ENCODE assay signal across 8 mouse cellular contexts in genomic region chr6:136875670-136876069, GRCm38 (mm10). TPM values are rescaled to one million over a fixed set of nuclear protein-coding genes. Genes with fewer than 3 reads are reported as not detected.
A peak's percentile ranks its signal among the peaks of the same experiment; 100 is the strongest.
DNase-seq lines count a peak whose midpoint lies in the region; ATAC-seq and TF ChIP-seq lines count a peak whose summit lies in the region.

Gene Mgp, minus strand, starts transcription at chr6:136875823.

- intact Hi-C loops in left cerebral cortex, postnatal 10 days (cut with DNase I), result no loop called here

- no peak for TF ChIP-seq EP300 in heart, postnatal 0 days (IDR thresholded peaks at IDR 0.05; ENCODE audit: low read depth)

- H3K4me3 ChIP-seq in embryonic fibroblast, embryonic 13.5 days (ENCODE audit: insufficient read depth, low read length), result peak within 1 kb of the TSS; percentile 75
- peak within 1 kb of the TSS; percentile 38 for H3K4me3 ChIP-seq in heart, postnatal 0 days (ENCODE audit: low read depth, low read length)
- 0 out of 2 replicates have a peak within 1 kb of the TSS, but pooled peaks have one; percentile 3 for H3K4me3 ChIP-seq in neural tube, embryonic 15.5 days (replicated peaks)
- no peak within 1 kb of the TSS for H3K4me3 ChIP-seq in forebrain, embryonic 14.5 days (ENCODE audit: low read depth, low read length)

- H3K4me1 ChIP-seq in embryonic fibroblast, embryonic 13.5 days (ENCODE audit: control insufficient read depth, insufficient read depth, low read length), result no peaks in the 10 kb centered on the region; the same call in 1 of the 2 replicates
- peaks cover 9% of the 10 kb centered on the region for H3K4me1 ChIP-seq in heart, postnatal 0 days (ENCODE audit: control insufficient read depth, insufficient read depth)
- H3K4me1 ChIP-seq in neural tube, embryonic 15.5 days, result peaks cover 9% of the 10 kb centered on the region; the same call in 1 of the 2 replicates
- H3K4me1 ChIP-seq in forebrain, embryonic 14.5 days (ENCODE audit: control insufficient read depth, insufficient read depth, low read length), result peaks cover 7% of the 10 kb centered on the region; the same call in 1 of the 2 replicates

- peak within 1 kb of the TSS; percentile 60 for H3K27ac ChIP-seq in embryonic fibroblast, embryonic 13.5 days (ENCODE audit: insufficient read depth, low read length)
- H3K27ac ChIP-seq in heart, postnatal 0 days (ENCODE audit: low read depth), result peak within 1 kb of the TSS; percentile 56
- H3K27ac ChIP-seq in neural tube, embryonic 15.5 days (replicated peaks), result no peak within 1 kb of the TSS
- H3K27ac ChIP-seq in forebrain, embryonic 14.5 days (ENCODE audit: low read depth, low read length), result no peak within 1 kb of the TSS

- H3K9me3 ChIP-seq in heart, postnatal 0 days (replicated peaks; ENCODE audit: control insufficient read depth, low read length), result no peaks in the 10 kb centered on the region
- no peaks in the 10 kb centered on the region for H3K9me3 ChIP-seq in neural tube, embryonic 15.5 days (replicated peaks)
- H3K9me3 ChIP-seq in forebrain, embryonic 14.5 days (replicated peaks; ENCODE audit: control insufficient read depth, low read length), result no peaks in the 10 kb centered on the region

- DNase-seq in right cerebral cortex, adult 18-20 months, result peak; percentile 67
- DNase-seq in right cerebral cortex, postnatal 4 days, result no peak
- DNase-seq in heart, postnatal 0 days (ENCODE audit: low spot score), result peak; percentile 61
- DNase-seq in left cerebral cortex, postnatal 10 days (ENCODE audit: extremely low spot score in 1 of 2, low spot score in 2 of 2), result peak in 1 of 2 experiments; percentile 43
- no peak for DNase-seq in cerebellum, adult 11-12 months
- no peak for DNase-seq in forebrain, embryonic 14.5 days (ENCODE audit: low spot score)

- TF ChIP-seq POLR2A in embryonic fibroblast, embryonic 13.5 days (IDR thresholded peaks at IDR 0.05; ENCODE audit: low read depth, low read length), result peak; percentile 99

- ATAC-seq in heart, postnatal 0 days (ENCODE audit: insufficient read depth, low read depth), result peak; percentile 77
- no peak for ATAC-seq in neural tube, embryonic 15.5 days (ENCODE audit: low FRiP score)
- ATAC-seq in forebrain, embryonic 14.5 days, result no peak

- peak within 1 kb of the TSS; percentile 60 for H3K4me2 ChIP-seq in heart, postnatal 0 days (ENCODE audit: low read depth, low read length)
- H3K4me2 ChIP-seq in neural tube, embryonic 15.5 days, result peak within 1 kb of the TSS; percentile 20
- no peak within 1 kb of the TSS for H3K4me2 ChIP-seq in forebrain, embryonic 14.5 days (ENCODE audit: low read length)

- no peaks in the 10 kb centered on the region for H3K27me3 ChIP-seq in heart, postnatal 0 days (ENCODE audit: control insufficient read depth, insufficient read depth, low read length)
- H3K27me3 ChIP-seq in neural tube, embryonic 15.5 days (replicated peaks), result no peaks in the 10 kb centered on the region
- H3K27me3 ChIP-seq in forebrain, embryonic 14.5 days (replicated peaks; ENCODE audit: control insufficient read depth, insufficient read depth, low read length), result no peaks in the 10 kb centered on the region

- peak within 1 kb of the TSS; percentile 55 for H3K9ac ChIP-seq in heart, postnatal 0 days (replicated peaks; ENCODE audit: low read depth, low read length)
- no peak within 1 kb of the TSS for H3K9ac ChIP-seq in neural tube, embryonic 15.5 days (replicated peaks)
- no peak within 1 kb of the TSS for H3K9ac ChIP-seq in forebrain, embryonic 14.5 days (ENCODE audit: low read length)

- 23% methylated on average over 9 of the region's 9 CpGs for WGBS in heart, postnatal 0 days
- 65% methylated on average over 9 of the region's 9 CpGs for WGBS in neural tube, embryonic 15.5 days
- 65% methylated on average over 9 of the region's 9 CpGs for WGBS in forebrain, embryonic 14.5 days

- no peaks in the 10 kb centered on the region for H3K36me3 ChIP-seq in heart, postnatal 0 days (replicated peaks; ENCODE audit: control insufficient read depth, insufficient read depth, low read length)
- no peaks in the 10 kb centered on the region for H3K36me3 ChIP-seq in neural tube, embryonic 15.5 days
- H3K36me3 ChIP-seq in forebrain, embryonic 14.5 days (ENCODE audit: control insufficient read depth, insufficient read depth, low read length), result no peaks in the 10 kb centered on the region

- no peak for TF ChIP-seq CTCF in embryonic fibroblast, embryonic 13.5 days (IDR thresholded peaks at IDR 0.05; ENCODE audit: borderline replicate concordance, insufficient read depth, low read length)
- no peak for TF ChIP-seq CTCF in heart, postnatal 0 days (IDR thresholded peaks at IDR 0.05; ENCODE audit: low read depth)

RNA-seq across cellular contexts. Expression of gene Mgp, which starts in this region (rescaled TPM):
- polyA plus RNA-seq in embryonic fibroblast, embryonic 13.5 days (2011; ENCODE audit: insufficient read length, low read depth, missing spikeins), result 2,420 and 2,717 TPM in 2 replicates
- 344 and 362 TPM in 2 replicates for total RNA-seq in heart, postnatal 0 days (2014; rRNA removed; ENCODE audit: low replicate concordance)
- polyA plus RNA-seq in heart, postnatal 0 days (2015; fragmentation: Nextera tagmentation; extraction: Ambion mirVana), result 403 and 465 TPM in 2 replicates
- 10 to 100 TPM; 23.7 to 31.2 TPM for total RNA-seq in left cerebral cortex, postnatal 10 days (2021)
- 28.4 and 40.1 TPM in 2 replicates for polyA plus RNA-seq in neural tube, embryonic 15.5 days (2015; fragmentation: Nextera tagmentation; extraction: Ambion mirVana)
- polyA plus RNA-seq in forebrain, embryonic 14.5 days (2014; fragmentation: Nextera tagmentation; extraction: Ambion mirVana), result 5.0 and 9.4 TPM in 2 replicates

Comparison
In these comparisons a context has a peak if more than half of its experiments do, and no peak if none do; other contexts are left out.
1. RNA of gene Mgp (total RNA-seq): 344 to 362 TPM in heart, postnatal 0 days; 23.7 to 31.2 TPM in left cerebral cortex, postnatal 10 days; every median in the first group is over 10 times any median in the second.
2. DNase-seq: peak in right cerebral cortex, adult 18-20 months (single experiment) and heart, postnatal 0 days (single experiment); none in right cerebral cortex, postnatal 4 days (single experiment), cerebellum, adult 11-12 months (single experiment) and forebrain, embryonic 14.5 days (single experiment).
3. H3K27ac ChIP-seq: peak in embryonic fibroblast, embryonic 13.5 days (single experiment) and heart, postnatal 0 days (single experiment); none in neural tube, embryonic 15.5 days (single experiment) and forebrain, embryonic 14.5 days (single experiment).